Mouse (Mus musculus): ENCODE results near the gene Gm281. TPM values are rescaled to one million over a fixed set of nuclear protein-coding genes. Genes with fewer than 3 reads are reported as not detected.
A peak's percentile ranks its signal among the peaks of the same experiment; 100 is the strongest.

Gm281 gene
- total RNA-seq, 2 experiments from 2014 or later, result not detected

- intact Hi-C loops (cut with DNase I), result no loop called here
- DNase-seq (ENCODE audit: low spot score in 2 of 2), result no peak
Measured at GRCm38 (mm10) chr14:13895198-13895597, 19.1 kb downstream of the Gm281 start.

DNA sequence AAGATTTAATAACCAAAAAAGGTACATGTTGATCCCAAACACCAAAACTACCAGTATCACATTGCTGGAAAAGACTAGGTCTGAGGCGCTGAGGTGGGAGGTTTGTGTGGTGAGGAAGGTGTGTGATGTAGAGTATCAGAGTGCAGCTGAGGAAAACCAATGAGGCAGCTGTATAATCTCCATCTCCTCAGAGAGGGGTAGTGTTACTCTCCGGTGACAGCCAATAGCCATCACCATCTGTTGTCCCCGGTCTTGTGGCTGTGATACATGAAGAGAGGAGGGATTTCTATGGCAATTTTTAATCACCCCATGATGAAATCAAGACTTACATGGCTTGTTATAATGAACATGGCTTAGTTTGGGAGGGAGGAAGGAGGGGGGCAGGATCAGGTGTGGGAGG is 20.5 kb downstream of the Gm281 start:
- intact Hi-C loops (cut with DNase I), result no loop called here
- DNase-seq (ENCODE audit: low spot score in 2 of 2), result no peak

- intact Hi-C loops (cut with DNase I), result no loop called here
- DNase-seq (ENCODE audit: low spot score in 2 of 2), result no peak
Measured at GRCm38 (mm10) chr14:13861416-13861815, 52.9 kb downstream of the Gm281 start.

DNA sequence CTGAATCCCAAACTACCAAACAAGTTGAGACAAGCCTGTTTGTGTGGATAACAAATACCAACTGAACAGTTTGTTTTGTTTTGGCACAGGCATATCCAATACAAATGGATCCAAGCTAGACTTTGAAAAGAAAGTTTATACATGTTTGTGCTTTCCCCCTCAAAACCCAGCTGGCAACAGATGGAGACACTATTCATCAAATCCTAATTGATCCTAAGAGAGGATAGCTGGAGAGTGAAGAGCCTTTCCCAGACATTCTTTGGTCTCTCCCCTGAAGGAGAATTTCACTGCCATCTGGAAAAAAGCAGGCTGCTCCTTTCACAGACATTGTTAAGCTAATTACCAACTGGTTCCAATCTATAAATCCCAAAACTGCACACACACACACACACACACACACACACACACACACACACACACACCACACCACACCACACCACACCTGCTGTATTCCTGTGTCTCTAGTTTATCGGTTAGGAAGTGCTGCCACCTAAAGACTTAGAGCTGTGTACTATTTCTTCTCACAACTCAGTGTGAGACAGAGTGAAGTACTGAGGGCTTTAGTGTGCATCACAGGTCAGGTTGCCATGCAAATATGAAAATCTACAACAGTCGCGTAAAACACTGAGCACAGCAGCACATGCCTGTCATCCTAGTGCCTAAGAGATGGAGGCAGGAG is 101.3 kb downstream of the Gm281 start:
- peak in 1 of 2 experiments; percentile 15 for DNase-seq (ENCODE audit: low spot score in 2 of 2)
- intact Hi-C loops (cut with DNase I), result loop anchor here (10.0 kb wide), 1 partner anchor 458 kb away; no protein-coding TSS in a partner anchor

DNA sequence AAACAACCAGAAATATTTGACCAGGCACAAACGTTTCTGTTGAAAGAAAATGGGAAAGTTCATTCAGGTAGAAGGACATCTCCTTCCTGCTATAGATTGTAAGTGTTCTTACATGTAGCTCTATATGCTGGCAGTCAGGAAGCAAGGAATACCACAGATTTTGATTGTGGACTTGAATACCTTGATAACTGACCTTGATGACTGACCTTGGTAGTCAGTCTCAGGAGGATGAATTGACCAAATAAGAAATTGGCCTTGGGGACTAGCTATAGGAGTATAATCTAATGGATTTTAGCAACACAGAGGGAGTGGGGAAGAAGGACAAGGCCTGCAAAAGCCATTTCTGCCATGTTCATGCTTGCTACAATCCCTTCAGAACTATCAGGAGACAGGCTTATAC is 123.8 kb downstream of the Gm281 start:
- intact Hi-C loops (cut with DNase I), result no loop called here
- DNase-seq (ENCODE audit: low spot score in 2 of 2), result no peak

DNA sequence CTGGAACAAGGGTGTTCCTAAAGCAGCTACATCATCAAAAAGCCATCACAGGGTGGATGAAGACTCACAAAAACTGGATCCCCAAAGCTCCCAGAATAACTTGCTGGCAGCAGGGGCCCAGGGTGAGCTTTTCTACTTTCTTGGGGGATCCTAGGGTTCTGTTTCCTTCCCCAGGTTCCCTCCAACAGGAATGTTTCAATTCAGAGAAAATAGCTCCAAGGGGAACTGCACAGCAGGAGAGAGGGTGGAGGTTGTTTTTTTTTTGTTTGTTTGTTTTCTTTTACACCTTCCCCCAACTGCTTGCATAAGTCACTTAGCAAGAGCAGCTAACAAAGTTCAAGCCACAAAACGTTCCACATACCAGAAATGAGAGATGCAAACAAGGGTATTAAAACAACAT is 124.3 kb downstream of the Gm281 start:
- intact Hi-C loops (cut with DNase I), result no loop called here
- DNase-seq (ENCODE audit: low spot score in 2 of 2), result no peak

- no peak for DNase-seq (ENCODE audit: low spot score in 2 of 2)
- intact Hi-C loops (cut with DNase I), result no loop called here
Measured at GRCm38 (mm10) chr14:13782970-13783369, 131.3 kb downstream of the Gm281 start.

- DNase-seq (ENCODE audit: low spot score in 2 of 2), result no peak
- intact Hi-C loops (cut with DNase I), result no loop called here
Measured at GRCm38 (mm10) chr14:13778383-13778782, 135.9 kb downstream of the Gm281 start.

GRCm38 (mm10) chr14:13771163-13771562 is 143.1 kb downstream of the Gm281 start:
- intact Hi-C loops (cut with DNase I), result no loop called here
- peak in 1 of 2 experiments; percentile 4 for DNase-seq (ENCODE audit: low spot score in 2 of 2)

- intact Hi-C loops (cut with DNase I), result no loop called here
- peak; percentile 19 to 57 for DNase-seq (ENCODE audit: low spot score in 2 of 2)
Measured at GRCm38 (mm10) chr14:13770686-13771085, 143.6 kb downstream of the Gm281 start.

Small RNAs within 50 kb of the gene (microRNA-seq; reads per million reads assigned to microRNA genes)
- gene Gm27506, result 0 reads per million in 2 experiments

Other genes with a start within 250 kb of the Gm281 start
- gene Sntn, start 243.6 kb downstream of the Gm281 start, total RNA-seq (2021), result not detected
- gene Atxn7, start 47.0 kb upstream of the Gm281 start, total RNA-seq (2021), result 10 to 100 TPM; 20.0 to 20.3 TPM
- 100 to 1,000 TPM in 1 of 2 experiments, 10 to 100 TPM in 1; 97.1 to 102 TPM for gene Thoc7, start 47.4 kb upstream of the Gm281 start, total RNA-seq (2021)
- 100 to 1,000 TPM; 108 to 110 TPM for gene Psmd6, start 206.5 kb upstream of the Gm281 start, total RNA-seq (2021)